Mouse (Mus musculus) myocyte (in vitro differentiated cells): ENCODE data around the gene Ppp1ca. TPM values are rescaled to one million over a fixed set of nuclear protein-coding genes. Genes with fewer than 3 reads are reported as not detected.
A peak's percentile ranks its signal among the peaks of the same experiment; 100 is the strongest.

Experiments used
- H3K27me3 ChIP-seq: one replicate; pipeline ENCODE4 v1.6.1; 2011; ENCODE audit not compliant: control insufficient read depth, insufficient read depth, insufficient read length
- H3K36me3 ChIP-seq: one replicate; pipeline ENCODE4 v1.6.1; 2011; ENCODE audit not compliant: control insufficient read depth, insufficient read depth
- H3K4me2 ChIP-seq: one replicate; pipeline ENCODE4 v1.6.1; 2011; ENCODE audit warnings: low read depth, control low read depth
- H3K4me3 ChIP-seq: one replicate; pipeline ENCODE4 v1.5.1; 2011; ENCODE audit warnings: mild to moderate bottlenecking, control low read depth, moderate library complexity
- H3K79me2 ChIP-seq: one replicate; pipeline ENCODE4 v1.6.1; 2011; ENCODE audit not compliant: control insufficient read depth, insufficient read depth
- H3ac ChIP-seq: one replicate; pipeline ENCODE4 v1.6.1; 2011; ENCODE audit not compliant: control insufficient read depth, insufficient read length
- CEBPB ChIP-seq: IDR thresholded peaks from 2 replicates; pipeline ENCODE4 v1.6.1; 2011; ENCODE audit warnings: mild to moderate bottlenecking, moderate library complexity; ENCODE audit not compliant: poor library complexity, insufficient read depth, severe bottlenecking
- E2F4 ChIP-seq: IDR thresholded peaks from one replicate; pipeline ENCODE4 v1.6.1; 2011; ENCODE audit warnings: mild to moderate bottlenecking, control low read depth, moderate library complexity; ENCODE audit not compliant: insufficient read depth
- MAX ChIP-seq: IDR thresholded peaks from one replicate; pipeline ENCODE4 v1.6.1; 2011; ENCODE audit warnings: low read depth, mild to moderate bottlenecking, control low read depth
- MYOD1 ChIP-seq, 3 experiments: IDR thresholded peaks; one replicate each; pipeline ENCODE4 v1.6.1; 2011; ENCODE audit warnings: control low read depth in 2 of 3, low read depth in 2 of 3, mild to moderate bottlenecking in 2 of 3, moderate library complexity in 1 of 3; ENCODE audit not compliant: insufficient read length in 2 of 3, control insufficient read depth in 1 of 3
- MYOG ChIP-seq, 3 experiments: IDR thresholded peaks; one replicate each; pipeline ENCODE4 v1.6.1; 2011; ENCODE audit warnings: control low read depth in 2 of 3, low read depth in 2 of 3, mild to moderate bottlenecking in 2 of 3; ENCODE audit not compliant: insufficient read length in 2 of 3, control insufficient read depth in 1 of 3, insufficient read depth in 1 of 3
- POLR2A ChIP-seq: IDR thresholded peaks from one replicate; pipeline ENCODE4 v1.6.1; 2011; ENCODE audit warnings: low read depth, mild to moderate bottlenecking, control low read depth, moderate library complexity; ENCODE audit not compliant: insufficient read length
- POLR2AphosphoS2 ChIP-seq: IDR thresholded peaks from one replicate; pipeline ENCODE4 v1.6.1; 2011; ENCODE audit warnings: low read depth, control low read depth; ENCODE audit not compliant: insufficient read length
- REST ChIP-seq: IDR thresholded peaks from one replicate; pipeline ENCODE4 v1.6.1; 2011; ENCODE audit warnings: mild to moderate bottlenecking, control low read depth, moderate library complexity; ENCODE audit not compliant: insufficient read depth, insufficient read length
- SRF ChIP-seq: IDR thresholded peaks from one replicate; pipeline ENCODE4 v1.6.1; 2011; ENCODE audit warnings: low read depth; ENCODE audit not compliant: control insufficient read depth, insufficient read length
- TCF12 ChIP-seq: IDR thresholded peaks from one replicate; pipeline ENCODE4 v1.6.1; 2011; ENCODE audit warnings: mild to moderate bottlenecking, control low read depth; ENCODE audit not compliant: poor library complexity, insufficient read depth, severe bottlenecking
- TCF3 ChIP-seq: IDR thresholded peaks from one replicate; pipeline ENCODE4 v1.6.1; 2011; ENCODE audit warnings: low read depth, control low read depth; ENCODE audit not compliant: insufficient read length
- USF1 ChIP-seq: IDR thresholded peaks from one replicate; pipeline ENCODE4 v1.6.1; 2011; ENCODE audit warnings: low read depth, mild to moderate bottlenecking, control low read depth, moderate library complexity
- polyA plus RNA-seq: library from polyadenylated mRNA; unstranded; fragments of >200 nt; fragmentation: generic; extraction: Trizol; gene quantifications from one replicate; pipeline ENCODE4 v1.2.1, GENCODE M21; 2012; ENCODE audit warnings: missing spikeins

The Ppp1ca gene
- polyA plus RNA-seq, 1 experiment: 702 TPM

DNA sequence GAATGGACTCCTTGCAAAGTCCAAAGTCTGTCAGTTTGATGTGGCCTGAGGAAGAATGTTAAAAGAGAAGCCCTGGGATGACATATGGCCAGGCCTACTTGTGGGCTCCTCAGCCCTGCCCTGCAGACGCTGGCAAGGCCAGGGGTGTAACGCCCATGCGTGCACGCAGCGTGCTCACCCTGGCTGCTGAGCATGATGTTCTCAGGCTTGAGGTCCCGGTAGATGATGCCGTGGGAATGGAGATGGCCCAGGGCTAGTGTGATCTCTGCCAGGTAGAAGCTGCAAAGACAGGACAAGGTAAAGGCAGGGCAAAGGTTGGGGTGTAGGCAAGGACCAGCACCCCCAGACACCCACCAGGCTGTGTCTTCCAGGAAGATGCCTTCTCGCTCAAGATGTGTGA is 32.8 kb upstream of the Ppp1ca start:
- no peak for TF ChIP-seq MYOG (IDR thresholded peaks at IDR 0.05; ENCODE audit: control insufficient read depth in 1 of 3, insufficient read depth in 1 of 3, insufficient read length in 2 of 3, low read depth in 2 of 3)
- no peak for TF ChIP-seq USF1
- TF ChIP-seq MAX: no peak
- TF ChIP-seq CEBPB: no peak
- TF ChIP-seq TCF12: no peak
- TF ChIP-seq POLR2AphosphoS2: no peak
- TF ChIP-seq REST: no peak
- no peak for TF ChIP-seq TCF3
- TF ChIP-seq SRF: no peak
- TF ChIP-seq MYOD1 (IDR thresholded peaks at IDR 0.05; ENCODE audit: control insufficient read depth in 1 of 3, insufficient read length in 2 of 3, low read depth in 2 of 3): no peak
- TF ChIP-seq POLR2A: no peak
- no peak for TF ChIP-seq E2F4
- peaks cover 12% of the 10 kb centered on the region for H3K36me3 ChIP-seq
- peaks cover 13% of the 10 kb centered on the region for H3K79me2 ChIP-seq
- no peak overlapping the region for H3ac ChIP-seq
- H3K4me2 ChIP-seq: no peak overlapping the region
- H3K4me3 ChIP-seq: no peak overlapping the region
- H3K27me3 ChIP-seq: no peaks in the 10 kb centered on the region

DNA sequence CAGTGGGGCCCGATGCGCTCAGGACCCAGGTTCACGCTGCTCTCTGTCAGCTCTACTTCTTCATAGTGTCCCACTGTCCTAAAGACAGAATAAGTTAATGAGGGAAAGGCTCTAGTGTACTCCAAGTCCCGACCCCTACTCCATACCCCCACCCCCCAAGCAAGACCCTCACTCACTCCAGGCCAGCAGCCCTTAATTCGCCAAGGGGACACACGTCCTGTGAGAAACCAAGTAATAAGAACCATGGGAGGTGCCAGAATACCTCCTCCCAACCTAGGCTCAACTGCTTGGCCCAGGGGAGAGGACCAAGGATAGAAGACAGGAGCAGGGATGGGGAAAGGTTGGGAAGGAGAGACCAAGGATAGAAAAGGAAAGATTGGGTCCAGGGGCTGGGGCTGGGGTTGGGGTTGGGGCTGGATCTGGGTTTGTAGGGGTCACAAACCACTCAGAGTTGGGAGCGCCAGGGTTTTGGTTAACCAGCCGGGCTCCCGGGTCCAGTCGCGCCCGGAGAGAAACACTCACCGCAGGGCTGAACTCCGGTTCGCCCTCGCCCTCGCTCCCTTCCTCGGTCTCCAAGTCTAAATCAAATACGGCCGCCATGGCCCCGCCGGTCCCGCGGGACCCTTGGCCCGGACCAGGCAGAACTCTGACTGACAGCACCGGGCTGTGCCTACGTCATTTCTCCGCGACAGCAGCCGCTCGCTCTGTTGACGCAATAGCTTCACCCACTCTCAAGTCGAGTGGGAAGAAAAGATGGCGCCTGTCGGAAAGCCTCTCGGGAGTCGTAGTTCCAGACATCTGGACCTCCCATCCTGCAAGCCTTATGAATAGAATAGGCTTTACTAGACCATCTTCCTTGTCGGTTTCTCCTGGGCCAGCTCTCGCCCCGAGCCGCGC is 29.0 kb upstream of the Ppp1ca start, which contains the start of gene Rps6kb2:
TSS of gene Rps6kb2 (minus strand) at position 709 of the 897 bp plus-strand sequence.
- H3ac ChIP-seq: peak within 1 kb of the TSS; percentile 64
- peak within 1 kb of the TSS; percentile 96 for H3K4me2 ChIP-seq
- no peaks in the 10 kb centered on the region for H3K27me3 ChIP-seq
- H3K36me3 ChIP-seq: peaks cover 10% of the 10 kb centered on the region
- H3K4me3 ChIP-seq: peak within 1 kb of the TSS; percentile 54
- peaks cover 13% of the 10 kb centered on the region for H3K79me2 ChIP-seq
- TF ChIP-seq CEBPB (peak; percentile 80), TCF3 (no peak), POLR2AphosphoS2 (peak; percentile 62), MYOD1 (IDR thresholded peaks at IDR 0.05; ENCODE audit: control insufficient read depth in 1 of 3, insufficient read length in 2 of 3, low read depth in 2 of 3) (peak; percentile 2 to 81 (median 80)), SRF (peak; percentile 84), MYOG (IDR thresholded peaks at IDR 0.05; ENCODE audit: control insufficient read depth in 1 of 3, insufficient read depth in 1 of 3, insufficient read length in 2 of 3, low read depth in 2 of 3) (peak in 1 of 3 experiments; percentile 43), POLR2A (peak; percentile 65), REST (no peak)

DNA sequence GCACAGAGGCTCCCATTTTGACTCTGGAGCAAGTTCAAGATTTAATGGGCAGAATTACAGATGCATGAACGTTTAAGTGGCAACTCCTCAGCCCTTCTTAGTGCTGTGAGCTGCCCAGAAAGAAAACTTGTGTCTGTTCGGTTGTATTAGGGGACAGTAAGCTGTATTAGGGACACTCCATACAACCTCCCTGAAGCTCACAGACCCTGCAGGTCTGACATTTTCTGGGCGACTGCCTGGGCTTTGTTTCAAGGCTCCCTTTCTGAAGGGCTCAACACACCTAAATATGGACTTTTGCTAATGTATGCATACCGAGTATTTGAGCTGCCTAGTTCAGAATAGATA is 28.4 kb upstream of the Ppp1ca start:
- H3K27me3 ChIP-seq: no peaks in the 10 kb centered on the region
- H3K36me3 ChIP-seq: peaks cover 10% of the 10 kb centered on the region
- TF ChIP-seq MAX (no peak), REST (no peak), POLR2A (no peak), TCF12 (no peak), SRF (no peak), MYOG (IDR thresholded peaks at IDR 0.05; ENCODE audit: control insufficient read depth in 1 of 3, insufficient read depth in 1 of 3, insufficient read length in 2 of 3, low read depth in 2 of 3) (no peak), CEBPB (no peak), MYOD1 (IDR thresholded peaks at IDR 0.05; ENCODE audit: control insufficient read depth in 1 of 3, insufficient read length in 2 of 3, low read depth in 2 of 3) (no peak), POLR2AphosphoS2 (no peak), USF1 (no peak), E2F4 (no peak), TCF3 (no peak)
- H3K4me2 ChIP-seq: peak overlapping the region; percentile 96
- H3K4me3 ChIP-seq: peak overlapping the region; percentile 54
- peaks cover 13% of the 10 kb centered on the region for H3K79me2 ChIP-seq
- peak overlapping the region; percentile 64 for H3ac ChIP-seq

DNA sequence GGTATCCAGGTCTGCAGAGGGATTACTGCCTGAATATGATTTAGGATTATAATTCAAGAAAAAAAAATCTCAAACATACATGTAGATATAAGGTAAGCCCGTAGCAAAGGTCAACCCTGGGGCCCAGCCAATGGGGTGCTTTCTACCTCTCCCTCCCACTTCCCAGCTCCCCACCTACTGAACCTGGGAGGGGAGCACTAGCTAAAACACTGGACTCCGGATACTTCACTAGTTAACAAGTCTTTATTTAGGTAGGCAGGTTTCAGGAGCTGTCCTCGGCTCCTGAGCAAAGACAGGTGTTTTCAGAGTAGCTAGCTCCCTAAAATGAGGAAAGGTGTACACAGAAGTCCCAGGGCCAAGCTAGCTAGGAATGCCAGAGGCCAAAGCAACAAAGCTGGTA is 27.8 kb upstream of the Ppp1ca start:
- Histone ChIP-seq H3K36me3 (peaks cover 10% of the 10 kb centered on the region), H3K4me2 (peak overlapping the region; percentile 96), H3K4me3 (peak overlapping the region; percentile 54), H3K79me2 (peaks cover 13% of the 10 kb centered on the region), H3K27me3 (no peaks in the 10 kb centered on the region), H3ac (no peak overlapping the region)
- TF ChIP-seq MYOD1 (IDR thresholded peaks at IDR 0.05; ENCODE audit: control insufficient read depth in 1 of 3, insufficient read length in 2 of 3, low read depth in 2 of 3) (no peak), TCF12 (no peak), TCF3 (no peak), CEBPB (no peak), USF1 (no peak), SRF (no peak), MAX (no peak), E2F4 (no peak), POLR2AphosphoS2 (no peak), REST (no peak), MYOG (IDR thresholded peaks at IDR 0.05; ENCODE audit: control insufficient read depth in 1 of 3, insufficient read depth in 1 of 3, insufficient read length in 2 of 3, low read depth in 2 of 3) (no peak), POLR2A (no peak)

DNA sequence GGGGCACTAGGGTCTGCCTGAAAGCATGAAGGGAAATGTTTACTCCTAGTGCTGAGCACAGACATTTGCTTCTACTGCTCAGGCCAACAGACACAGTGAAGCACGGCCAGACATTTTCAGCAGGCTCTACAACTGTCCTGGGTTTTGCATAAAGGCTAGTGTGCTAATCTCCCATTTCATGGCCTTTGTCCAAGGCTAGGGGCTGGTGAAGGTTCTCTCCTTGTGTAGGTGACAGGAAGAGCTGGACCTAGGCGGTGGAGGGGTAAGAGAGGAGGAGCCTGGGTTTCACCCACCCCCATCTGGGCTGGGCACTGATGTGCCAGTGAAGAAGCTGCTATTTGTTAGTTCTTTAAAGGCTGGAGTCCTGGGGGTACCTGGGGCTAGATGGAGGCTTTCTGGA is 27.1 kb upstream of the Ppp1ca start:
- H3K4me2 ChIP-seq: no peak overlapping the region
- H3K79me2 ChIP-seq: peaks cover 13% of the 10 kb centered on the region
- H3ac ChIP-seq: no peak overlapping the region
- H3K4me3 ChIP-seq: no peak overlapping the region
- H3K27me3 ChIP-seq: no peaks in the 10 kb centered on the region
- peaks cover 7% of the 10 kb centered on the region for H3K36me3 ChIP-seq
- TF ChIP-seq USF1 (no peak), POLR2A (no peak), TCF12 (no peak), MAX (no peak), POLR2AphosphoS2 (no peak), CEBPB (no peak), SRF (no peak), E2F4 (no peak), TCF3 (no peak), REST (no peak), MYOD1 (IDR thresholded peaks at IDR 0.05; ENCODE audit: control insufficient read depth in 1 of 3, insufficient read length in 2 of 3, low read depth in 2 of 3) (no peak), MYOG (IDR thresholded peaks at IDR 0.05; ENCODE audit: control insufficient read depth in 1 of 3, insufficient read depth in 1 of 3, insufficient read length in 2 of 3, low read depth in 2 of 3) (no peak)
